ENCODE assay signal across 19 mouse cellular contexts in genomic region chr2:11428621-11429020, GRCm38 (mm10).
A peak's percentile ranks its signal among the peaks of the same experiment; 100 is the strongest.
DNase-seq lines count a peak whose midpoint lies in the region; ATAC-seq and TF ChIP-seq lines count a peak whose summit lies in the region.
"Had no signal": no experiment of that assay in that cellular context is flagged by ENCODE, and none has a peak within 500 bp of the region (broad histone marks: within the 10 kb centered on the region; RNA-seq: fewer than 3 reads in every experiment).

No protein-coding gene starts in this region.

- DNase-seq in adrenal gland, postnatal 10 days, result peak; percentile 9
- DNase-seq in adrenal gland, postnatal 36 days, result no peak
- peak; percentile 28 for DNase-seq in kidney, adult 2 months
- no peak for DNase-seq in kidney, adult 18-20 months
- DNase-seq in lung, postnatal 36 days, result peak; percentile 18
- no peak for DNase-seq in lung, postnatal 0 days (ENCODE audit: low spot score)
- DNase-seq: cerebellum, adult 11-12 months; cerebellum, adult 9-10 months; cerebellum, postnatal 25 days; gastrocnemius, postnatal 36 days; heart, adult 18-20 months; heart, postnatal 36 days had no signal

- no peaks in the 10 kb centered on the region for H3K36me3 ChIP-seq in kidney, adult 2 months (ENCODE audit: control insufficient read depth, insufficient read depth, low read length)
- no peaks in the 10 kb centered on the region for H3K36me3 ChIP-seq in lung, postnatal 0 days (ENCODE audit: insufficient read depth, low read length)
- H3K36me3 ChIP-seq: embryonic facial prominence, embryonic 12.5 days; forebrain, embryonic 15.5 days; heart, embryonic 10.5 days; hindbrain, embryonic 15.5 days had no signal

- H3K9ac ChIP-seq in lung, postnatal 0 days (replicated peaks; ENCODE audit: low read depth), result no peak overlapping the region
- H3K9ac ChIP-seq: embryonic facial prominence, embryonic 12.5 days; forebrain, embryonic 15.5 days; hindbrain, embryonic 15.5 days had no signal

- no peaks in the 10 kb centered on the region for H3K27me3 ChIP-seq in kidney, adult 2 months (replicated peaks; ENCODE audit: control insufficient read depth, insufficient read depth, low read length)
- no peaks in the 10 kb centered on the region for H3K27me3 ChIP-seq in lung, postnatal 0 days (replicated peaks; ENCODE audit: insufficient read depth, low read length)
- H3K27me3 ChIP-seq: CH12.LX; embryonic facial prominence, embryonic 12.5 days; forebrain, embryonic 15.5 days; hindbrain, embryonic 15.5 days; Patski had no signal

- peak overlapping the region; percentile 53; the same call in 1 of the 2 replicates for H3K27ac ChIP-seq in kidney, adult 2 months (ENCODE audit: insufficient read depth, low read depth, low read length)
- no peak overlapping the region; the same call in 1 of the 2 replicates for H3K27ac ChIP-seq in lung, postnatal 0 days (ENCODE audit: low read length)
- H3K27ac ChIP-seq: embryonic facial prominence, embryonic 12.5 days; forebrain, embryonic 15.5 days; hindbrain, embryonic 15.5 days had no signal

- TF ChIP-seq CTCF in kidney, adult 2 months (conservative IDR thresholded peaks at IDR 0.05; ENCODE audit: insufficient read depth, insufficient read length, low read depth, low read length), result no peak
- no peak for TF ChIP-seq CTCF in lung, postnatal 0 days (IDR thresholded peaks at IDR 0.05)

- ATAC-seq in lung, postnatal 0 days, result no peak
- ATAC-seq: activated CD4-positive, CD25-positive, alpha-beta regulatory T cell, adult 4 months; forebrain, embryonic 15.5 days had no signal

- no peak for TF ChIP-seq EP300 in lung, postnatal 0 days (IDR thresholded peaks at IDR 0.05)

- peaks cover 21% of the 10 kb centered on the region for H3K4me1 ChIP-seq in kidney, adult 2 months (ENCODE audit: control insufficient read depth, insufficient read depth, low read length)
- H3K4me1 ChIP-seq in lung, postnatal 0 days (ENCODE audit: insufficient read depth, low read depth, low read length), result peaks cover 12% of the 10 kb centered on the region
- H3K4me1 ChIP-seq: forebrain, embryonic 15.5 days; hindbrain, embryonic 15.5 days had no signal

- no peaks in the 10 kb centered on the region for H3K9me3 ChIP-seq in lung, postnatal 0 days (ENCODE audit: low read length)
- H3K9me3 ChIP-seq: embryonic facial prominence, embryonic 12.5 days; forebrain, embryonic 15.5 days; heart, embryonic 10.5 days; hindbrain, embryonic 15.5 days had no signal

- H3K4me2 ChIP-seq in lung, postnatal 0 days (replicated peaks; ENCODE audit: low read depth, low read length), result no peak overlapping the region
- H3K4me2 ChIP-seq: embryonic facial prominence, embryonic 12.5 days; forebrain, embryonic 15.5 days; hindbrain, embryonic 15.5 days had no signal

- no peak for TF ChIP-seq POLR2A in kidney, adult 2 months (IDR thresholded peaks at IDR 0.05; ENCODE audit: low read depth, low read length)

- 91% methylated on average over 4 of the region's 4 CpGs for WGBS in kidney, adult 2 months
- 81% methylated on average over 4 of the region's 4 CpGs for WGBS in lung, postnatal 0 days

- no peak overlapping the region for H3K4me3 ChIP-seq in kidney, adult 2 months (ENCODE audit: insufficient read depth, low read depth, low read length)
- H3K4me3 ChIP-seq in lung, postnatal 0 days (ENCODE audit: low read depth, low read length), result no peak overlapping the region
- H3K4me3 ChIP-seq: embryonic facial prominence, embryonic 12.5 days; forebrain, embryonic 15.5 days; heart, embryonic 10.5 days; hindbrain, embryonic 15.5 days had no signal

Comparison
In these comparisons a context has a peak if more than half of its experiments do, and no peak if none do; other contexts are left out.
1. DNase-seq: peak in adrenal gland, postnatal 10 days (single experiment), kidney, adult 2 months (single experiment) and lung, postnatal 36 days (single experiment); none in adrenal gland, postnatal 36 days (0 of 2), kidney, adult 18-20 months (single experiment) and lung, postnatal 0 days (single experiment).